Mouse (Mus musculus): ENCODE measurements around the gene Rnf24. TPM values are rescaled to one million over a fixed set of nuclear protein-coding genes. Genes with fewer than 3 reads are reported as not detected.
A peak's percentile ranks its signal among the peaks of the same experiment; 100 is the strongest.

The Rnf24 gene
- total RNA-seq (2021): 1 to 10 TPM; 1.2 to 1.3 TPM
- long read RNA-seq, experiment 1: 0 reads
- long read RNA-seq, experiment 2: 0 reads

DNA sequence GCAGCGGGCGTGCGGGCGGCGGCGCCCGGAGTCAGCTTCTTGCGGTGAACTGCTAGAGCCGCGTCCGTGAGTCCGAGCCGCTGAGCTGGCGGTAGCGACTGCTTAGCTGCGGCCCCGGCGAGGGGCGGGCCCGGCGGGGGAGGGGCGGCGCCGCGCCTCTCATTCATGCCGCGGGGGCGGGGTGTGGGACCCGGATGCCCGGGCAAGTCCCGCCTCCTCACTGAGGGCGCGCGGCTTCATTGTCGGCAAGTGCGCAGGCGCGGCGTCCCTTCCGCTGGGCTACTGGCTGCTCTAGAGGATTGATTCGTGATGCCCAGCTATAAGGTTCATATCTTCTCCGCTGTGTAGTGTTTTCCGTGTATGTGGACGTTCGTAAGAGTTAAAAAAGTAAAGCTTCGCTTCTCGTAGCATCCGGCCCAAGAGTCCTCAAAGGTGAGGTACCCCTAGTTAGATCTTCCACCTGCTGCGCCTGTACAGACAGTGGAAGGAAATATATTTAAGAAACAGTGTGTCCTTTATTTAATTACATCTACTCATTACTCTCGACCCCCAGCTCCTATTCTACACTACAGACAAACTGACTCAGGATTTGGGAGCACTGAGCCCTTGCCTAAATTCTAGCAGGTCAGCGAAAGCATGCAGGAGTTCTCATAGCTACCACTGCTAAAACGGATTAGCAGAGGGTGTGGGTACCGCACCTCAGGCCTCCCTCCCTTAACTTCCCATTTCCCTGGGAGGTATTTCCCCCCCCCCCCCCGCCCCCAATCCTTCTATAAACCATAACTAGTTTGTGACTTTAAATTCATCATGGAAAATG, at the start of gene Rnf24:
TSS of gene Rnf24 (minus strand) at position 146 of the 817 bp plus-strand sequence.
- DNase-seq: peak; percentile 98
- intact Hi-C loops (cut with DNase I): loop anchor here (5.0 kb wide), 1 partner anchor 64 kb away; no protein-coding TSS in a partner anchor

GRCm38 (mm10) chr2:131401794-131402495, 49.3 kb upstream of the Rnf24 start:
- DNase-seq: peak in 1 of 2 experiments; percentile 37
- intact Hi-C loops (cut with DNase I): loop anchor here (5.0 kb wide), 1 partner anchor 110 kb away; no protein-coding TSS in a partner anchor

DNA sequence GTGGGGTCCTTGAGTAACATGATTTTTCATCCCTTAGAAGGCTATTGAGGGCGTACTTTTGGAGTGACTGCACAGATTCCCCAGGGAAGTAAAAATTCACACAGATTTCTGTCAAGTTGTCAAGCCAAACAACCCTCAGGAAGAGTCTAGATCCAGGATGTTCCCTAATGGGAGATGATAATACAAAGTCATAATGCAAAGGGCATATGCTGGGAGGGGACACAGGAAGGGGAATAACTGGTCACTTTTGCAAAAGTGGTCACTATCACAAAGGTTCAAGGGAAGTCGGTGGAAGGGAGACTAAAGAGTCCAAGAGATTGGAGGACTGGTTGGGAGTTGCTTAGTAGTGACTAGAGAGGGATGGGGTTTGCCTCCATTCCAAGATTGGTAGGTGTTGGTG, 48.2 kb upstream of the Rnf24 start:
- DNase-seq: no peak
- intact Hi-C loops (cut with DNase I): loop anchor here (5.0 kb wide), 1 partner anchor 109 kb away; no protein-coding TSS in a partner anchor

- intact Hi-C loops (cut with DNase I): no loop called here
- no peak for DNase-seq
Measured at GRCm38 (mm10) chr2:131397323-131397848, 44.7 kb upstream of the Rnf24 start.

GRCm38 (mm10) chr2:131386350-131386962, 33.8 kb upstream of the Rnf24 start:
- intact Hi-C loops (cut with DNase I): no loop called here
- no peak for DNase-seq

DNA sequence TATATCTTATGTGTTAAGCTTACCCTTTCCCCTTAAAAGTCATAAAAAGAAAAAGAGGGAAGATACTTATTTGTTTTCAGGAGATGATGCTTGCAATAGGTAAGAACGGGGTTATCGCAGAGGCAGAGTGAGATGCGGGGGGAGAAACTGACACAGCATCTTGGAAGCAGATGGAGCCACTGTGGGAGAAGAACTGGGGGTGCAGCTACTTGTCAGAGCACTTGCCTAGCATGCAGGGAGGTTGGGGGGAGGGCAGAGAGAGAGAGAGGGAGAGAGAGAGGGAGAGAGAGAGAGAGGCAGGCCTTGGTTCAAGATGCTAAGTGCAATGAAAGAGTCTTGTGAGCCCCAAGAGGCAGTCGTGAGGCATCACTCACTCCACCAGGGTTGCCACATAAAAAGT, 32.5 kb upstream of the Rnf24 start:
- no peak for DNase-seq
- intact Hi-C loops (cut with DNase I): no loop called here

DNA sequence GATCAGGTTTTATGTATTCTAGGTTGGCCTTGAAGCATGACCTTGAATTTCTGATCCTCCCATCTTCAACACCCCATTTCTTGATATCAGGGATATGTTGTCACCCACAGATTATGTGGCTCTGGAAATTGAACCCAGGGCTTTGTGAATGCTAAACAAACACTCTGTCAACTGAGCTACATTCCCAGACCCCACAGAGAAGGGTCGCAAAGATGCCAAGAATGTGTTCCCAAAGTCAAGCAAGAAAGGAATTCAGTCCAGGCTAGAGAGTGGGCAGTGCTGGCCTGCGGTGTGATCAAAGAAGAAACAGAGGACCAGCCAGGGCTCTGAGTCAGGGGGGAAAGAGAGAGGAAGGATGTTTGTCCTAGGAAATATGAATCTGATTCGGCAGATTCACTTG, 26.8 kb upstream of the Rnf24 start:
- no peak for DNase-seq
- intact Hi-C loops (cut with DNase I): no loop called here

- intact Hi-C loops (cut with DNase I): no loop called here
- DNase-seq: no peak
Measured at GRCm38 (mm10) chr2:131378872-131379271, 26.2 kb upstream of the Rnf24 start.

DNA sequence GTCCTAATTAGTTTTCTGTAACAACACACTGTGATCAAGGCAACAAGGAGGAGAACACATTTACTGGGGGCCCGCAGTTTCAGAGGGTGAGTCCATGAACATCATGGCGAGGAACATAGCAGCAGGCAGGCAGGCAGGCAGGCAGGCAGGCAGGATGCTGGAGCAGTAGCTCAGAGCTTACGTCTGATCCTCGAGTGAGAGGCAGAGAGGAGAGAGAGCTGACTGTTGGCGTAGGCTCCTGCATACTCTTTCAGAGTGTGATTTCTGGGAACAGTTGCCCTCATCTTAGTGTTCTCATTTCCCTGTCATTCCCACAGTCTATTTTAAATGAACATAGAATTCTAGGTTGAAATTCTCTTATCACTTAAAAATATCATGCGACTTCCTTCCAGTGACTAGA, 24.4 kb upstream of the Rnf24 start:
- no peak for DNase-seq
- intact Hi-C loops (cut with DNase I): no loop called here

DNA sequence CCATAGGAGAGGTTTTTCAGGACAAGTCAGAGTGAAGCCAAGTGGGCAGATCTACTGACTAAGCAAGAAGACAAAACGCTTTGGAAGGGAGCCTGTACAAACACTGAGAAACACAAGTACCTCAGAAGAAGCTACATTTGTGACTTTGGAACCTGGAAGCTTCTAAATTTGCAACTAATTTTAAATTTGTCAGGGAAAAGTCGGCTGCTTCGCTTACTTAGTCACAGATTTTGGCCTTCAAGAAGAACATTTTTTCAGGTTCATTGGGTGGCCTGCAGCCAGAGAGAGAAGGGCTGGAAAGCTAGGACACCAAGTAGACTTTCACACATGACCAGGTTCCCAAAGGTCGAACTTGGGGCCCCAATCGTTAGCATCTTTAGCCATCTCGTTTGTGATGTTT, 21.0 kb upstream of the Rnf24 start:
- intact Hi-C loops (cut with DNase I): no loop called here

DNA sequence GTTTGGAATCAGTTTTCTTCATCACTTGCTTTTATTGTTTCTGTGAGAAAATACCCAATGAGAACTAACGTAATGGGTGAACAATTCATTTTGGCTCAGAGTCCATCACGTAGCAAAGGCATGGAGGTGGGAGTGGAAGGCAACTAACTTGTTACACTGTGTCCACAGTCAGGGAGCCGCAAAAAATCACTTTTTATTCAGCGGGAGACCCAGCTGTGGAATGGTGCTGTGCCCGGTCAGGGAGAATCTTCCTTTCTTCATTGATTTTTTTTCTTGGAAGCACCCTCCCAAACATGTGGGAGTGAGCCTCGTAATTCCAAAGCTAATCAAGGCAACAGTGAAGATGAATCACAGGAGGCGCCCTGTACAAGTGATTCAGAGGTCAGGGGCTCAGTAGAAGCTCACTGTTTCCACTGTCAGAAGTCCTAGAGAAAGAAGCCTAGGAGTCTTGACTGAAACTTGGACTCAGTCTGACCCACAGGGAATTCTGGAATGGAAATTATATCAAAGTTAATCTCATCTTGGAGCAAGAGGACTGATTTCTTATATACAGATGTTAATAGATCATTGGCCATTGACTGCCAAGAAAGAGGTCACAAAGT, 19.7 kb upstream of the Rnf24 start:
- no peak for DNase-seq
- intact Hi-C loops (cut with DNase I): no loop called here

More for the DNA sequence above, 21.0 kb upstream of the Rnf24 start:
- DNase-seq: no peak

GRCm38 (mm10) chr2:131371811-131372210, 19.1 kb upstream of the Rnf24 start:
- peak in 1 of 2 experiments; percentile 15 for DNase-seq
- intact Hi-C loops (cut with DNase I): no loop called here

GRCm38 (mm10) chr2:131370828-131371227, 18.1 kb upstream of the Rnf24 start:
- intact Hi-C loops (cut with DNase I): no loop called here
- DNase-seq: no peak

- DNase-seq: no peak
- intact Hi-C loops (cut with DNase I): no loop called here
Measured at GRCm38 (mm10) chr2:131364689-131365088, 12.0 kb upstream of the Rnf24 start.

GRCm38 (mm10) chr2:131358481-131358880, 5.8 kb upstream of the Rnf24 start:
- intact Hi-C loops (cut with DNase I): no loop called here

GRCm38 (mm10) chr2:131354049-131354448, 1.4 kb upstream of the Rnf24 start:
- no peak for DNase-seq
- intact Hi-C loops (cut with DNase I): loop anchor here (5.0 kb wide), 1 partner anchor 63 kb away; no protein-coding TSS in a partner anchor

More at GRCm38 (mm10) chr2:131358481-131358880, 5.8 kb upstream of the Rnf24 start:
- no peak for DNase-seq

GRCm38 (mm10) chr2:131353564-131353915, 848 bp upstream of the Rnf24 start:
- DNase-seq: no peak
- intact Hi-C loops (cut with DNase I): loop anchor here (5.0 kb wide), 1 partner anchor 64 kb away; no protein-coding TSS in a partner anchor

- intact Hi-C loops (cut with DNase I): loop anchor here (5.0 kb wide), 1 partner anchor 65 kb away; no protein-coding TSS in a partner anchor
- DNase-seq: no peak
Measured at GRCm38 (mm10) chr2:131351968-131352746, 535 bp downstream of the Rnf24 start.

DNA sequence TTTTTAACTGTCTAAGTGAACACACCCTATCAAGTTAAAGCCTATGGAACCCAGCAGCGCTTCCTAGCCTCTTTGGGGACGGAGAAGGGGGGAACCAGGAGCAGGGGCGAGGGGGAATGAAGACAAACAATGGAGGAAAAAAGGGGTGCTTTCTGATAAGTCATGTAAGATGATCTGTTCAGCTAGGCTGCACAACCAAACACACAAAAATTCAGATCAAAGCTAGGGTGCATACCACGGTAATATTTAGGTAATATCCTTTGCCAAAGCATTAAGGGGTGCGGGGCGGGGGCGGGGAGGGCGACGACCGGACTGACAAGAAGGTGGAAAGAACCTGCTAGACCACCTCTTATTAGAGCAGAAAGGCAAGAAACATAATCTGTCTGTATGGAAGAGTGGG, 1.2 kb downstream of the Rnf24 start:
- intact Hi-C loops (cut with DNase I): loop anchor here (5.0 kb wide), 1 partner anchor 66 kb away; no protein-coding TSS in a partner anchor
- no peak for DNase-seq
